Mouse (Mus musculus) thymus, adult 2 months (tissue): ENCODE measurements around the gene Pltp. TPM values are rescaled to one million over a fixed set of nuclear protein-coding genes. Genes with fewer than 3 reads are reported as not detected.
A peak's percentile ranks its signal among the peaks of the same experiment; 100 is the strongest.

Experiments used
- DNase-seq: peaks from one replicate; pipeline ENCODE4 v3.0.0; 2021
- H3K27ac ChIP-seq: fragments of 200-500 bp; 2 replicates; pipeline ENCODE4 v1.5.1; 2012; ENCODE audit warnings: low read length, control low read depth; ENCODE audit not compliant: control insufficient read depth, insufficient read depth
- H3K27me3 ChIP-seq: fragments of 200-500 bp; 2 replicates; pipeline ENCODE4 v1.6.1; 2012; ENCODE audit warnings: mild to moderate bottlenecking, low read length, moderate library complexity, mixed read lengths; ENCODE audit not compliant: control insufficient read depth, insufficient read depth
- H3K36me3 ChIP-seq: fragments of 200-500 bp; 2 replicates; pipeline ENCODE4 v1.6.1; 2012; ENCODE audit warnings: mild to moderate bottlenecking, low read length, moderate library complexity; ENCODE audit not compliant: control insufficient read depth, insufficient read depth
- H3K4me1 ChIP-seq: fragments of 200-500 bp; replicated peaks from 2 replicates; pipeline ENCODE4 v1.6.1; 2012; ENCODE audit warnings: low read length; ENCODE audit not compliant: control insufficient read depth, insufficient read depth
- H3K4me3 ChIP-seq: fragments of 200-500 bp; 2 replicates; pipeline ENCODE4 v1.5.1; 2012; ENCODE audit warnings: mild to moderate bottlenecking, low read length, control low read depth, moderate library complexity; ENCODE audit not compliant: control insufficient read depth, insufficient read depth
- CTCF ChIP-seq: fragments of 200-500 bp; IDR thresholded peaks from 2 replicates; pipeline ENCODE4 v1.5.1; 2012; ENCODE audit warnings: mild to moderate bottlenecking, control low read depth, low read length, moderate library complexity, borderline replicate concordance; ENCODE audit not compliant: control insufficient read depth, poor library complexity, insufficient read depth; ENCODE audit errors: extremely low read depth
- POLR2A ChIP-seq: fragments of 200-500 bp; IDR thresholded peaks from 2 replicates; pipeline ENCODE4 v1.6.1; 2012; ENCODE audit warnings: mild to moderate bottlenecking, low read length, control low read depth, moderate library complexity; ENCODE audit not compliant: control insufficient read depth, poor library complexity, insufficient read depth; ENCODE audit errors: extremely low read depth
- WGBS: fragments of 180-500 bp; shearing (Covaris S2); methylation state at CpG from one replicate; pipeline ENCODE4 v1.1.7; 2018; 5-methylcytosine and 5-hydroxymethylcytosine counted together
- polyA plus RNA-seq: library from polyadenylated mRNA; depleted of rRNA; stranded (reverse); fragments of >200 nt; gene quantifications from 2 replicates; pipeline ENCODE4 v1.2.3, GENCODE M21; 2012

The Pltp gene
- polyA plus RNA-seq, 1 experiment, result 263 TPM

DNA sequence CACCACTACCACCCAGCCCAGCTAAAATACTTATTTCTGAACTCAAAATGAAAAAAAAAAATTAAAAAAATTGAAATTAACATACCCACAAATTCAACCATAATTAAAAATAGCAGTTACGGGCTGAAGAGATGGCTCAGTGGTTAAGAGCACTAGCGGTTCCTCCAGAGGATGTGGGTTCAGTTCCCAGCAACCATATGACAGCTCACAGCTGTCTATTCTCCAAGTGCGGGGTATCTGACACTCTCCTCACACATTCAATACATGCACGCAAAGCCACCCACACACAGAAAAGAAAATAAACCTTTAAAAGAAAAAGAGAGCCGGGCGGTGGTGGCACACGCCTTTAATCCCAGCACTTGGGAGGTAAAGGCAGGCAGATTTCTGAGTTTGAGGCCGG lies 7.5 kb downstream of the Pltp start:
- WGBS, result 6% methylated on average over 8 of the region's 8 CpGs
- no peak overlapping the region for H3K4me3 ChIP-seq
- peaks cover 14% of the 10 kb centered on the region for H3K4me1 ChIP-seq
- H3K27ac ChIP-seq, result peak overlapping the region; percentile 26; the same call in 1 of the 2 replicates
- H3K36me3 ChIP-seq, result no peaks in the 10 kb centered on the region
- peak; percentile 49 for DNase-seq
- H3K27me3 ChIP-seq, result no peaks in the 10 kb centered on the region
- TF ChIP-seq CTCF (no peak), POLR2A (no peak)

- peaks cover 14% of the 10 kb centered on the region for H3K4me1 ChIP-seq
- TF ChIP-seq POLR2A, result no peak
- no peak for TF ChIP-seq CTCF
- no peak overlapping the region for H3K4me3 ChIP-seq
- no peaks in the 10 kb centered on the region for H3K27me3 ChIP-seq
- H3K36me3 ChIP-seq, result no peaks in the 10 kb centered on the region
- no peak overlapping the region for H3K27ac ChIP-seq
- peak; percentile 32 for DNase-seq
- WGBS, result 58% methylated on average over 3 of the region's 3 CpGs
These were observed 11.7 kb downstream of the Pltp start for GRCm38 (mm10) chr2:164845782-164846181.

DNA sequence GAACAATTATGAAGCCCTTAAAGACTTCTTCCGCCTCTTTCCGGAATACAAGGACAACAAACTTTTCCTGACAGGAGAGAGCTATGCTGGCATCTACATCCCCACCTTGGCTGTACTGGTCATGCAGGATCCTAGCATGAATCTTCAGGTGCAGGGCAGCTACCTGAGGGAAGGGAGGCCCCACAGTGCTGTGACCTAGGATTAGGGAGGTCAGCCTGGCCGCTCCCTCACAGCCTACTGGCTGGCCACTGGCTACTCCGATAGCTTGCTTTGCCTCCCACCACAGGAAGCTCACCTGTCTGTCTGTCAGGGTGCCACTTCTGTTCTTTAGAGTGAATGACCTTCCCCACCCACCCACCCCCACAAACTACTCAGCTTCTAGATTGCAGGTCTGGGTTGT lies 22.3 kb downstream of the Pltp start:
- peaks cover 21% of the 10 kb centered on the region for H3K36me3 ChIP-seq
- peaks cover 20% of the 10 kb centered on the region for H3K4me1 ChIP-seq
- H3K27me3 ChIP-seq, result no peaks in the 10 kb centered on the region
- TF ChIP-seq CTCF (no peak), POLR2A (no peak)
- H3K27ac ChIP-seq, result no peak overlapping the region
- WGBS, result 98% methylated on average over 4 of the region's 4 CpGs
- DNase-seq, result no peak
- H3K4me3 ChIP-seq, result no peak overlapping the region

GRCm38 (mm10) chr2:164834531-164834930 lies 23.0 kb downstream of the Pltp start:
- Histone ChIP-seq H3K36me3 (peaks cover 21% of the 10 kb centered on the region), H3K4me1 (peaks cover 20% of the 10 kb centered on the region), H3K4me3 (peak overlapping the region; percentile 87), H3K27ac (peak overlapping the region; percentile 55; the same call in 1 of the 2 replicates), H3K27me3 (no peaks in the 10 kb centered on the region)
- WGBS, result 38% methylated on average over 8 of the region's 8 CpGs
- peak; percentile 57 for DNase-seq
- no peak; the same call in 1 of the 2 replicates for TF ChIP-seq CTCF
- no peak for TF ChIP-seq POLR2A

GRCm38 (mm10) chr2:164833314-164833959 lies 24.1 kb downstream of the Pltp start, which contains the start of gene Neurl2:
TSS of gene Neurl2 (minus strand) at chr2:164833456.
- Histone ChIP-seq H3K36me3 (peaks cover 11% of the 10 kb centered on the region), H3K27me3 (no peaks in the 10 kb centered on the region), H3K27ac (peak within 1 kb of the TSS; percentile 55), H3K4me1 (peaks cover 20% of the 10 kb centered on the region), H3K4me3 (peak within 1 kb of the TSS; percentile 87)
- WGBS, result under 1% methylated on average over 31 of the region's 31 CpGs
- peak; percentile 84 for DNase-seq
- TF ChIP-seq CTCF, result no peak
- peak; percentile 64; the same call in 1 of the 2 replicates for TF ChIP-seq POLR2A

DNA sequence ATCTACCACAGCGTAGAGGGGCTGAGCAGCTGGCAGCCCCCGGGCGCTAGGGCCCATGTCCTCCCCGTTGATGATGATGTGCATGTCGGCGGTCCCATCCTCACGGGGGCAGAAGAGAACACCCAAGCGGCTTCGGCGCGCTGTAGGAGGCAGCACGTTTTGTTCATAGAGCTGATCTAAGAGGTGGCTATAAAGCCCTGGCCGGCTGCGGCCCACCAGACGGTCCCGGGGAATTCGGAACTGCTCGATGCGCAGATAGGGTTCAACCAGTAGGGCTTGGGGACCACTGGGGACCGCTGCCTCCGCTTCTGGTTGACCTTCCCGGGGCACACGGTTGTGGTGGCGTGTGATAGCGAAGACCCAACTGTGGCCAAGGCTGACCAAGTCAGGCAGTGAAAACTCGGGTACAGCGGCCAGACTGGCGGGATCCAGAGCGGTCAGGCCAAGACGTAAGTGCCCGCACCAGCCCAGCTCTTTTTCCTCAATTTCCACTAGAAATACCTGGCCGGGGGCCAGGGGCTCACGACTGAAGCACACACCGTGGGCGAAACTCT lies 24.7 kb downstream of the Pltp start, which contains the start of gene Ctsa:
Ctsa (plus strand) TSS at position 126 of the 554 bp plus-strand sequence.
- H3K27me3 ChIP-seq, result no peaks in the 10 kb centered on the region
- DNase-seq, result peak; percentile 82
- peak; percentile 76 for TF ChIP-seq CTCF
- 0 out of 2 replicates have a peak, but pooled peaks have one; percentile 22 for TF ChIP-seq POLR2A
- WGBS, result under 1% methylated on average over 35 of the region's 35 CpGs
- peak within 1 kb of the TSS; percentile 87 for H3K4me3 ChIP-seq
- peaks cover 20% of the 10 kb centered on the region for H3K4me1 ChIP-seq
- peak within 1 kb of the TSS; percentile 55 for H3K27ac ChIP-seq
- peaks cover 5% of the 10 kb centered on the region; the same call in 1 of the 2 replicates for H3K36me3 ChIP-seq
